Mouse (Mus musculus): Measurements from ENCODE around the gene Sorcs1. TPM values are rescaled to one million over a fixed set of nuclear protein-coding genes. Genes with fewer than 3 reads are reported as not detected.
A peak's percentile ranks its signal among the peaks of the same experiment; 100 is the strongest.

Sorcs1 gene
- total RNA-seq (2021) = 1 to 10 TPM; 7.0 to 9.5 TPM
- long read RNA-seq, experiment 1, partial matches to known transcripts = 1 of 3 reads
- long read RNA-seq, experiment 1, other reads (novel, unspliced or antisense) = 2 of 3 reads
- long read RNA-seq, experiment 2, partial matches to known transcripts = 0 of 1 reads
- long read RNA-seq, experiment 2, other reads (novel, unspliced or antisense) = 1 of 1 reads

DNA sequence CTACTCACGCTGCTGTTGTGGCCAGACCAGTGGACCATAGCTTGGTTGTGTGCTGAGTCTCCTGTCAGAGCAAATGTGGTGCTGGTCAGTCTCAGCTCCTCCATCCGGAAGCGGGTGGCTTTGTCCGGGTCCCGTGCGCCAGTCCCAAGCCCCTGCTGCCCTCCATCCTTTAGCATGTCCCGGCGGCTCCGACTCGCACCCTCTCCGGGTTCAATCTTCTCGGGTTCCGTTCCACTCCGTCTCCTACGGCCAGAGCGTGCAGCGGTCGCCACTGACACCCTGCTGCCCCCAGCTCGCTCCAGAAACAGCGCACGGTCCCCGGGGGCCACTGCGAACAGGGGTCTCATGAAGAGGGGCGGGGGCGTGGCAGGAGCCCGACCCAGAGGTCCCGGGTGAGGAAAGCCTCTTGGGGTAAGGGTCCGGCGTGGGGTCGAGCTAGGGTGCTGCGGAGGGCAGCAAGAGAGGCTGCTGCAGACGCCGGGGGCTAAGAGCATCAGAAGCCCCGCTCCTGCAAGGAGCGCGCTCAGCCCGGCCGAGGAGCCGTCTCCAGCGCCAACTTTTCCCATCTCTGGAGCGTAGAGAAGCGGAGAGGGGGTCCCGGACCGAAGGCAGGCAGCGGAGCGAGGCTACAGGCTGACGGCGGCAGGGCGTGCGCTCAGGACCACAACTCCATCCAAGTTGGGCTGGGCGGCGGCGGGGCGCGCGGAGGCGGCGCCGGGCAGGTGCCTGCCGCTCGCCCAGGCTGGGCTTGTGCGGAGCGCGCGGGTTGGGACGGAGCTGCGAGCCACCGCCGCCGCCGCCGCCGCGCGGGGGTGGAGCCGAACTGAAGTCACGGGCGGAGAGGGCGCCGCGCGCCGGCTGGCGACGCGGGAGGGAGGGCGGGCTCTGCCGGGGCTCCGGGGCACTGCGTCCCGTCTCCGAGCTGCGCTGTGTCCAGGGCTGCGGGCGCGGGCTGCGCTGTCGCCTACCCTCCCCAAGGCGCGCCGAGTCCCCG lies at the start of gene Sorcs1:
Gene Sorcs1 (minus strand): TSS at position 744 of the 994 bp plus-strand sequence.
- peak; percentile 20 to 37 for DNase-seq (ENCODE audit: low spot score in 2 of 2)

- no peak for DNase-seq (ENCODE audit: low spot score in 2 of 2)
Observed at GRCm38 (mm10) chr19:50683277-50683676, 4.8 kb upstream of the Sorcs1 start.

DNA sequence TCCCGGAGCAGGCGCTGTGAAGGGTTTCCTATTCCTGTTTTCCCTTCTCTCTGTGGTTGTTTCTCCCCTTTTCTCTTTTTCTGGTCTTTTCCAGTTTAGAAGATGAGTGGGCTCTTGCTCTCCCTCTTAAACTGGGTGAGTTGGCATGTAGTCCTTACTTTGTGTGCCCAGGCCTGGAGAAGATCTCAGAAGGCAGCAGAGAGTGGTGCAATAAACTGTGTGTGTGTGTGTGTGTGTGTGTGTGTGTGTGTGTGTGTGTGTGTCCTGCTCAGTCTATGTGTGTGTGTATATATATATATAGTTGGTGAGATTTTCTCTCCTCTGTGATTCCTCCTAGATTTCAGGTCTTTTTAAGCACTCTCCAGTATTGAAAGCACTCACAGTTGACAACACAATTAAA lies 500 bp upstream of the Sorcs1 start:
- DNase-seq (ENCODE audit: low spot score in 2 of 2) = no peak

DNA sequence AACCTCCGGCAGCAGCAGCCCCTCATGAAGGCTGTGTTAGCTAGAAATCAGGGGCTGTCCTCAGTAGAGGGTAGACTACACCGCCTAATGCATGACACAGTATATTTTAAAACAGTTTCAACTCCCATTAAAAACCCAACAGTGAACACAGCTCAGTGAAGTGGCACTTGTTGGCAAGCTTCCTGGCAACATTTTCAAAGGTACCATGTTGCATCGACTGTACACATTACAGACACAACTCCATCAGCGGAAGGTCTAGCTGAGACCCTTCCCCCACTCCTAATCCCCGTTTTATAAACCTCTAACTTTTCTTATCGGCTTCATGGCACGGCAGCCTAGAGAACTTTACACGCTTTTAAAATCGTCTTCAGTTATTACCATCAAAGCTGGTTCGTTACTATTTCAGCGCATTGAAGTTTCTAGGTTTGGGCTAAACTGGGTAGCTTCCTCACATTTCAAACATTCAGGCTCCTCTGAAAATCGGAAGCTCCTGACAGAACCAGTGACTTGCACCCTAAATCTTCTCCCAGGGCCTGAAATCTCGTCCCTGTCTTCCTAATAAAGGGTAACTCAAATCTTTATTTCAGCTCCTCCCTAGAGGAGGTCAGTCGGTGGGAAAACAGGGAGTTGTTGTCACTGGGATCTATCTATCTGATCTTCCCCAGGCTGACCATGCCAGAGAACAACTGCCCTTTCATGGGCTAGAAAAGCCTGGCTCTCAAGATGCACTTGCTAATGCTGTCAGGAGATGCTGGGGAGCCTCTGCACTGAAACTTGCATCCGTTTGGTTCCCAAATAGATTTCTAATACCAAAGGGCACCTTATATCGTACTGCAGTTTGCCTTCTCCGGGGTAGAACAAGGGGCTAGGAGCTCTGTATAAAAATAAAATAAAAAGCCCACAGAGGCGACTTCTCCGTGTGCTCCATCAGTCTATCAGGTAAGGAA lies 1.6 kb downstream of the Sorcs1 start:
- DNase-seq (ENCODE audit: low spot score in 2 of 2) = peak; percentile 3 to 13

- no peak for DNase-seq (ENCODE audit: low spot score in 2 of 2)
Observed at GRCm38 (mm10) chr19:50674921-50675320, 3.5 kb downstream of the Sorcs1 start.

DNA sequence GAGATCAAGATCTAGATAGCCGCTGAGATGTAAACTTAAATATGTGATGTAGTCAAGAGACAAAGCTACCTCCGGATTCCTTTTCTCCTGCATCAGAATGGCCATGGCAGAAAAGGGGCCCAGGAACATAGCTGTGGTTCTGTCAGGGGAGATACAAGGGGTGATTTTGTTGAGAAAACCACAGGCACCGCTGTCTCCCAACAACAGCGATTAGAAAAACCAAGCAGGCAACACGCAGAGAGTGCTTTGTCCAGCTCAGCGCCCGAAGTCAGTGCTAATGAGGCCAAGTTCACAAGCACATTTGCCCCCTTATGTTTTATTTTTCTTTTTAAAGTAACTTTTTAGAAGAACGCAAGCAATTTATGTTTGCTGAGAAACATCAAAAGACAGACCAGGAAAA lies 10.9 kb downstream of the Sorcs1 start:
- DNase-seq (ENCODE audit: low spot score in 2 of 2) = no peak

DNA sequence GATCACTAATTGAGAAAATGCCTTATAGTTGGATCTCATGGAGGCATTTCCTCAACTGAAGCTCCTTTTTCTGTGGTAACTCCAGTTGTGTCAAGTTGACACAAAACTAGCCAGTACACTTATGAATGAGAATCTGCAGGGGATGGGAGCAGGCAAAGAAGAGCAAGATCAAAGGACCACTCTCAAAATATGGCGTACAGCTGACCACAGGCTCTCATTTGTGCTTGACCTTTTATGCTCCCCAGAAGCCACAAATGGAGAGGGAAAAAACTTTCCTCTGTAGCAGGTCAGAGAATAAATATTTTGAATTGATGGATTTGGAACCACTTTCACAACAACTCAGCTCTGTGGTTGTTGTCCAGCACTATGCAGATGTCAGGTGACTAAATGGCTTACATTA lies 14.1 kb downstream of the Sorcs1 start:
- DNase-seq (ENCODE audit: low spot score in 2 of 2) = no peak

DNA sequence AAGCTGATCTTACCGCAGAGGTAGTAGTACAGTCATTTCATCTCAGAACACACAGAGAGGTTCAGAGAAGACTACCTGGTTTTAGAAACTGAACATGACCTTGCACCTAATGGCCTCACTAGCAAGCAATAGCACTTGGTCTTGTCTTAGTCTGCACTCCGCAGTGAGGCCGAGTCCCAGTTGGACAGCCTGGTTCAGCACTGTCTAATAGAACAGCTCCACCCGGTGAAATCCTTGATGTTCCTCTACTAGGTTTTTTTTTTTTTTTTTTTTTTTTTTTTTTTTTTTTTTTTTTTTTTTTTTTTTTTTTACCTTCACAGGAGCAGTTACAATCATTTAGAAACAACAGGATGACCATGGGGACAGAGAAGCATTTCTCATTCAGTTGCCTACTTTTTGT lies 19.3 kb downstream of the Sorcs1 start:
- no peak for DNase-seq (ENCODE audit: low spot score in 2 of 2)

GRCm38 (mm10) chr19:50652750-50653149 lies 25.7 kb downstream of the Sorcs1 start:
- no peak for DNase-seq (ENCODE audit: low spot score in 2 of 2)

DNA sequence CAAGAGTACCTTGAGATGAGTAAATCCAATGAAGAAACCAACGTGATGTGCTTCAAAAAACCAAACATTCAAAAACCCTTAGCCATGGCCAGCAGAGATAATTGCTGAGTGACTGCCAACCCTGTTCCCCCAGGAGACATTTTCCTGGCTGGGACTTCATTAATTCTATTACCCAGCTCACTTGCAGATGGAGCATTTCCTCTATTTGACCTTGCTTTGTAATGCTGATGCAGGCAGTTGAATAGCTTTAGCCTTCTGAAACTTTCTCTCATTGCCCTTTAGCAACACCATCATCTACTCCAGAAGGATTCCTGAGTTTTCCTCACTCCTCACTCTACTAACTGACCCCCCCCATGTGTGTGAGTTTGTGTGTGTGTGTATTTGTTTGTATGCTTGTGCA lies 34.6 kb downstream of the Sorcs1 start:
- DNase-seq (ENCODE audit: low spot score in 2 of 2) = no peak

- no peak for DNase-seq (ENCODE audit: low spot score in 2 of 2)
Observed at GRCm38 (mm10) chr19:50642121-50642520, 36.3 kb downstream of the Sorcs1 start.

DNA sequence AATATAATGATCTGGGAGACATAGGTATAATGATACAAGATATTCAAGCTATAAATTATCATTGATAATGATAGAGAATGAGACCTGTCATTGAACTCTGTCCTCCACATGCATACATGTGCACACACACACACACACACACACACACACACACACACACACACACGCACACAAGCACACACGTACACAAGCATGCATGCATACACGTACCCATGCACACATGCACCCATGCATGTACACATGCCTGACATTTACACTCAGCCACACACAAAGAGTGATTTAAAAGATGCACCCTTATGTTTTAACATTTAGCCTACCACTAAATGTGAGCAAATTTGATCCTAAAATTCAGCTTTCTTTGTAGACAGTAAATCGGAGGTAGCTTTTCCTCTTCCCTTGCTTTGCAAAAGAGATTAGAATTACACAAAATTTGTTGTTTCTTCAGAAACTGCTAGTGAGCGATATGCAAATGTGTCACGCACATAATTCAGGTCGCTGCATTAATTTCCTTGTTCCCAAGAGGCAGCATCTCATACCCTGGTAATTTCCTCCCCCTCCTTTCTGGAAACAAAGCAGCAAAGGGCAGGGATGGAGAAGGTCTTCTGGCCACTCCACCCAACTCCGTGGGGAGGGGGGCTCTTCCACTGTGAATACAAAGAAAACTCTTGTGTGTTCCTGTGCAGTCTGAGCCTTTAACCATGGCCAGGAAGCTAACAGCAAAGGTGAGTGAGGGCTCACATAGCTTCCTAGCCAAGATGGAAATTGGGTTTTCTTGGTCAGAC lies 38.0 kb downstream of the Sorcs1 start:
- DNase-seq (ENCODE audit: low spot score in 2 of 2) = no peak

GRCm38 (mm10) chr19:50638176-50638575 lies 40.3 kb downstream of the Sorcs1 start:
- DNase-seq (ENCODE audit: low spot score in 2 of 2) = no peak

- no peak for DNase-seq (ENCODE audit: low spot score in 2 of 2)
Observed at GRCm38 (mm10) chr19:50614013-50614412, 64.4 kb downstream of the Sorcs1 start.

DNA sequence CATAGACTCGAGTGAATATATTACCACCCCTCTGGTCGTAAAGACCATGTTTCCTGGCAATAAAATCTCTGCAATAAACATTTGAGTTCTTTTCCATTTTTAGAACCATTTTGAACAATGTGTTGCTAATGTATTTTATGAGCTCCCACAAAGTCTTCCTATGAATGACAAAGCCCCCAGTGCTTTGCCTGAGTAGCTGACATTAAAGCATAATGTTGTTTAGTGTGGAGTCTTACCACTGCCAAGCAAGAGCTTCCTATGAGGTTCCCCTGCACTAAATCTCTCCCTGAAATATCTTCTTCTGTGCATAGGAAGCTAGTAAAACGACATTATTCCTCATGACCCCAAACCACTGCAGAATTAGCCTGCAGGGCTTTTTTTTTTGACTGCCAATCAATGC lies 66.8 kb downstream of the Sorcs1 start:
- no peak for DNase-seq (ENCODE audit: low spot score in 2 of 2)

DNA sequence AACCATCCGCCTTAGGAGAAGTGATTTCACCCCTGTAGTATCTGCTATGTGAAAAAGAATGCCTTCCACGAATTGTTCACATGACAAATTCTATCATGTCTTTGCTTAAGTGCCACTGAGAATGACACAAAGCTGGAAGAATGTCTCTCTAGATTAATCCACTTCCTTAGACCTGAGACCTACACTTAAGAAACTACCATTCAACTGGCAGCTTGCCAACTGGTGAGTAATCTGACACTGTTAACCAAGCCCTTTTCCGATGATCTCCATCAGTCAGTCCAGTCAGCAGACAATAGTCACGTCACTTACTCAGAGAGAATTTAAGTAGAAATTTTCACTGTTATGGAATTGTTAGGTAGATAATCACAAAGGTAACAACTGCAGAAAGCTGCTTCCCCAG lies 74.6 kb downstream of the Sorcs1 start:
- no peak for DNase-seq (ENCODE audit: low spot score in 2 of 2)

DNA sequence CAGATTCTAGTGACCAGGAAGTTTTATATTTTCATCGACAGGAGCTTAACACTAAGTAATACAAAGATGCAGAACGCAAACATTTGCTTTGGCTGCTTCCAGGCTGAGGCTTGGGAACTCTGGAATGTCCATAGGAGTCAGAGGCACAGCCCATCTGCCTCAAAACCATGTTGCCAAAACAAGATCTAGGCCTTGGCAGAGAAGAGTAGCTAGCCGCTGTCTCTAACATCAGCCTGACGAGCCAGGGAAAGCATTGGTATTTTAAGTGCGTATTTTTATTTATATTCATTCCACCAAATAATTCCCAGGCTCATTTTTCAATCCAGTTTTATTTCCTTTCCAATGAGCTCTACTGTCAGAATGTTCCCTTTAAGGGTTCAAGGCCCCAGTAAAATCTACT lies 75.1 kb downstream of the Sorcs1 start:
- DNase-seq (ENCODE audit: low spot score in 2 of 2) = no peak

DNA sequence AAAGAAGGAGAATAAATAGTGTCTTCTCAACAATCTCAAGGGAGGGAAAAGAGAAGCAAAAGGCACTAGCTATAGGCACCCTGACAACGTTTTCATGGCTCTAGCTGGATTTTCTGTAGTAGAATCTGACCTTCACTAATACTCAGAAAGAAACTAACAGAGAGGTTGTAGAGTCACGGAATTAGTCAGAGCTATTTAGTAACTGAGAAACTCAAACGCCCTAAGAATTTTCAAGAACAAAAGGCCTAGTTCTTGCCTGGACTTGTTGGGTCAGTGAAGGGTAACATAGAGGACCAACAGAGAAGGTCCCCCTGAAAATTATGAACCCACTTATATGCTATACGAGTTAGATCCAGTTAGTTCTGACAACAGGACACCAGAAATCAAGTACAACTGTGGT lies 81.1 kb downstream of the Sorcs1 start:
- no peak for DNase-seq (ENCODE audit: low spot score in 2 of 2)

- DNase-seq (ENCODE audit: low spot score in 2 of 2) = peak in 1 of 2 experiments; percentile 2
Observed at GRCm38 (mm10) chr19:50586182-50586581, 92.3 kb downstream of the Sorcs1 start.

DNA sequence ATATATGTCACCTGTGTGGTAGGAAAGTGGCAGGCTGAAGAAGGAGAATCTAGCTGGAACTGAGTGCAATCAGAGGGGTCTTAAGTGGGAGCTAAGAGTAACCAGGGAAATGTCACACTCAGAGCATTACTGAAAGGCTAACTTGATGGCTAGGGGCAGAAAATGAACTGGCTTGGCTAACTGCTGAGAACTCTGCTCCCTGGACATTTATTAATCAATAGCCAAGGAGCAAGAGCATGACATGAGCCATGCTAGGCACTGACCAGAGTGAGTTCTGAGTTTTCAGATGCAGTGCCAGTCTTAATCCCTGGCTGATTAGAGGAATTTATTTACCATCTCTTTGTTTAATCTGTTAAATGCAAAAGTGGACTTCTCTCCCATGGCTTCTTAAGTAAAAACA lies 95.5 kb downstream of the Sorcs1 start:
- DNase-seq (ENCODE audit: low spot score in 2 of 2) = no peak

Data from layer of hippocampus, postnatal 14 days (tissue).